Mouse (Mus musculus): ENCODE results near the gene Cct4.
A peak's percentile ranks its signal among the peaks of the same experiment; 100 is the strongest.

The Cct4 gene

DNA sequence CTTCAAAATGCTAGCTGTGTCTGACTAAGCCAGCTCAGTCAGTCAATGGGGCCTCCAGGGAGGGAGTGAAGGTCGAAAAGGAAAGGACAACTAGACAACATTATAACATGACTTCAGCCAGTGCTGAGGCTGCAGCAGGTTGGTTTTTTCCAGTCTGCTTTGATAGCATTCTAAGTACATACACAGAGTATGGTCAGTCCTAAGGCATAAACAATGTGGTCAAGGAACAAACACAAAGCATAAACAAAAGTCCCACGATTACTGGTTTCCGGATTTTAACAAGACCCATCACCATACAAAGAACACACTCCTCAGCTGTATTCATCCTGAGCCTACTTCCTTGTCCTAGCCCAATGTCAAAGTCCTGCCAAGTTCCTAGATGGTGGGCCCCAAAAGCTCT is 4.8 kb upstream of the Cct4 start:
- no peak for DNase-seq

- DNase-seq: peak; percentile 44 to 58
Measured at GRCm38 (mm10) chr11:22987357-22987756, 3.0 kb upstream of the Cct4 start.

GRCm38 (mm10) chr11:22989786-22990185 is 533 bp upstream of the Cct4 start:
- DNase-seq: no peak

GRCm38 (mm10) chr11:22991218-22991835 is 1.0 kb downstream of the Cct4 start:
- DNase-seq: no peak

DNA sequence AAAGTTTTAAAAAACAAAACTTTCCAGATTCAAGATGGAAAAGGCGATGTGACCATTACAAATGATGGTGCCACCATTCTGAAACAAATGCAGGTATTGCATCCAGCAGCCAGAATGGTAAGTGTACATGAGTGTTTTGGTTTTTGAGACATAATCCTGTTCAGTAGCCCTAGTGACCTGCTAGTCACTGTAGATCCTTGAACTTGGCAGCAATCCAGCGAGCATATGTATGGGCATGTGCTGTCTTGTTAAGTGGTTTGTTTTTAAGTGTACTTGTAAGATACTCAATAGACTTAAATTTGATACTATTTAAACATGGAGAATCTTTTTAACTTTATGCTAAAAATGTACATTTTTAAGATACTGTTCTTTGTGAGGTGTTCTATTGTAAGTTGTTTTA is 4.0 kb downstream of the Cct4 start:
- DNase-seq: no peak

- DNase-seq: no peak
Measured at GRCm38 (mm10) chr11:22995461-22995860, 5.1 kb downstream of the Cct4 start.

DNA sequence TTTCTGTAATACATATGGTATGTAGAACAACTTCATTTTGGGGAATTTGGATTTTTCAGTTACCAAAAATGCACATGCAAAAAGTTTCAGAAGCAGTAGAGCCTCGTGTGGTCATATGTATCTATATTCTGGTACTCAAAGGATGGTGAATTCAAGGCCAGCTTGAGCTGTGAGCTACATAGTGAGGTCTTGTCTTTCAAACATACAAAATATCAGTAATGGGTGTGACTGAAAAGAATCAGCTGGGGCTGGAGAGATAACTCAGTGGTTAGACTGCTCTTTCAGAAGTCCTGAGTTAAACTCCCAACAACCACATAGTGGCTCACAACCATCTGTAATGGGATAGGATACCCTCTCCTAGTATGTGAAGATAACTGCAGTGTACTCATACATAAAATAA is 8.0 kb downstream of the Cct4 start:
- DNase-seq: no peak

- DNase-seq: no peak
Measured at GRCm38 (mm10) chr11:23005276-23005675, 15.0 kb downstream of the Cct4 start.

- DNase-seq: no peak
Measured at GRCm38 (mm10) chr11:23007166-23007480, 16.8 kb downstream of the Cct4 start.

- DNase-seq: peak; percentile 83 to 91
Measured at GRCm38 (mm10) chr11:23007481-23008180, 17.3 kb downstream of the Cct4 start, which contains the start of gene Fam161a. Fam161a (plus strand) TSS chr11:23007531.

- peak; percentile 84 to 86 for DNase-seq
Measured at GRCm38 (mm10) chr11:23008181-23008823, 18.0 kb downstream of the Cct4 start.

DNA sequence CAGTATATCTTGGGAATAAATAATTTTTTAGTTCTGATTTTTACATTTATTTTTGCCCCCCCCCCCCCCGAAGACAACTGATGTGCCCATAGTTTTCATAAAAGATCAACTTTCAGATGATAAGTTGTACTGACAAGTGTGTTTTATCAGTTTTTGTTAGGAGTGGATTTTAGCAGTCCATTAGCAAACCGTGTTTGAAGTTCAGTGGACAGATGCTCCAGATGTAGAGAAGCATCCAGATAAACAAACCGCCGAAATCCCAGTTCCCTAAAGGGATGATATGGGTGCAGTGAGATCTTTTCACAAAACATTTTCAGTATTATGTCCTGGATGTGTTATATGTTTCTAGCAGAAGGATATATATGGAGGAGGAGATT is 18.5 kb downstream of the Cct4 start:
- DNase-seq: no peak

- no peak for DNase-seq
Measured at GRCm38 (mm10) chr11:23013096-23013495, 22.8 kb downstream of the Cct4 start.

GRCm38 (mm10) chr11:23013580-23014294 is 23.4 kb downstream of the Cct4 start:
- no peak for DNase-seq

GRCm38 (mm10) chr11:23014996-23015395 is 24.7 kb downstream of the Cct4 start:
- DNase-seq: no peak

DNA sequence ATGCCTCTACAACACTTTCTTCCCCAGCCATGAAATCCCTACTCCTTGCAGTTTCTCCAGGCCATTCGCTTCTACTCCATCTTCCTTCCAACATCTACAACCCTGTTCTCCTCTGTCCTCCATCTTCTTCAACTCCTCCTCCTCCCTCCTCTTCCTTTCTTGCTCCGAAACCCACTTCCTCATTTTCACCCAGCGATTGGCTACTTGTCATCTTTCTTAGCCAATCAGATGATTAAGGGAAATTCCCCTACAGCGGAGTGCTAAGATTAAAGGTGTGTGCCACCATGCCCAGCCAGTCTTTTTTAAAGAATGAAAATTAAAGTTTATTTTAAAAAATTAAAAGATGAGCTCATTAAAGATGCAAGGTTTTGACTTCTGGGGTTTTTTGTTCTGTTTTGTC is 27.6 kb downstream of the Cct4 start:
- no peak for DNase-seq

DNA sequence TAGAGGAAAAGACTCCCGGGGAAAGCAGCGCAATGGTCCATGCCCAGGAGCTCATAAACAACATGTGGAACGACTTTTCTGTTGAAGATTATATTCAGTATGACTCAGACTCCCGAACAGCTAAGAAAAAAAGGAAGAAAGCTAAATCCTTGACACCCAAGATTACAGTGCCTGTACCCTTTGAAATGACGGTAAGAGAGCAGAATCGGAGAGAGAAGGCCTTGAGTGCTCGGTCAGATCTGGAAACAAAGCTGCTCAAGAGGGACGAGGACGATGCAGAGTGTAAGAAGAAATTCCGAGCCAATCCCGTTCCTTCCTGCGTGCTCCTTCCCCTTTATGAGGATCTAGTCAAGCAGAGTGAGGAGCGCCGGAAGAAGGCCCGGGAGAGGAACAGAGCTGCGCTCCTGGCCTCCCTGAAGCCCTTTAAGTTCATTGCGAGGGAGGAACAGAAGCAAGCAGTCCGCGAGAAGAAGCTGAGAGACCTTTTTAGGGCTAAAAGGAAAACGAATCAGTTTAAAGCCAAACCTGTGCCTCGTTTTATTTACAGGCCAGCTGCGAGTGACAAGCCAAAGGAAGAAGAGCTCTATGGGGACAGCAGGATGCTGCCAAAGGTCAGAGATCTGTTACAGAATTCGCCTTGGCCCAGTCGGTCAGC is 29.9 kb downstream of the Cct4 start:
- DNase-seq: no peak

- DNase-seq: no peak
Measured at GRCm38 (mm10) chr11:23020841-23021240, 30.5 kb downstream of the Cct4 start.

GRCm38 (mm10) chr11:23023155-23023554 is 32.8 kb downstream of the Cct4 start:
- no peak for DNase-seq

GRCm38 (mm10) chr11:23024169-23024568 is 33.9 kb downstream of the Cct4 start:
- no peak for DNase-seq

GRCm38 (mm10) chr11:23028957-23029356 is 38.6 kb downstream of the Cct4 start:
- no peak for DNase-seq

- no peak for DNase-seq
Measured at GRCm38 (mm10) chr11:23029399-23029798, 39.1 kb downstream of the Cct4 start.

- peak in 1 of 2 experiments; percentile 5 for DNase-seq
Measured at GRCm38 (mm10) chr11:23047252-23047651, 56.9 kb downstream of the Cct4 start.
